Mouse (Mus musculus): Measurements from ENCODE around the gene Arhgap30. TPM values are rescaled to one million over a fixed set of nuclear protein-coding genes. Genes with fewer than 3 reads are reported as not detected.

The Arhgap30 gene
- polyA plus RNA-seq, 1 experiment from 2014 or later = 0.59 TPM

DNA sequence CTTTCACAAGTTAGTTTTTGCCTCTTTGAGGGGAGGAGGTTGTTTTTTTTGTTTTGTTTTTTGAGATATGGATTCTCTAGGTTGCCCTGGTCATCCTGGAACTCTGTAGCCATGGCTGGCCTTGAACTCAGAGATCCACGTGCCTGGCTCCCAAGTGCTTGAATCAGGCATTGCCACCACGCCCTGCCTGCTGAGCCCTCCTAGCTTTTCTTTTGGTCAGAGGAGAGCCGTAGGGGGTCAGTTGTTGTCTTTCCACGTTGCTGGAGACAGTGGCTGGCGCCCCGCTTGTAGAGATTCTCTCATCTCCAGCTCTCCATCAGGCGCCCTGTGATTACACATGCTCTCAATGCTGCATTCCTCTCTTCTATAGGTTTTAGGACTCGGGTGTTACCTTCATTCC, 24.9 kb downstream of the Arhgap30 start:
- H3K9ac ChIP-seq (ENCODE audit: low read depth, low read length) = no peak overlapping the region
- peaks cover 21% of the 10 kb centered on the region for H3K4me1 ChIP-seq (ENCODE audit: control insufficient read depth, insufficient read depth, low read length)
- no peak for ATAC-seq
- no peaks in the 10 kb centered on the region for H3K9me3 ChIP-seq (replicated peaks; ENCODE audit: control insufficient read depth, low read length, poor library complexity, severe bottlenecking)
- no peak overlapping the region for H3K4me3 ChIP-seq (ENCODE audit: low read depth, low read length)
- peak overlapping the region; percentile 69 for H3K4me2 ChIP-seq (ENCODE audit: low read length)
- peaks cover 20% of the 10 kb centered on the region for H3K36me3 ChIP-seq (ENCODE audit: control insufficient read depth, insufficient read depth, low read length)
- no peak overlapping the region for H3K27ac ChIP-seq (ENCODE audit: low read length)
- WGBS = 79% methylated on average over 8 of the region's 8 CpGs
- peaks cover 6% of the 10 kb centered on the region for H3K27me3 ChIP-seq (ENCODE audit: control insufficient read depth, insufficient read depth, low read depth, low read length)

DNA sequence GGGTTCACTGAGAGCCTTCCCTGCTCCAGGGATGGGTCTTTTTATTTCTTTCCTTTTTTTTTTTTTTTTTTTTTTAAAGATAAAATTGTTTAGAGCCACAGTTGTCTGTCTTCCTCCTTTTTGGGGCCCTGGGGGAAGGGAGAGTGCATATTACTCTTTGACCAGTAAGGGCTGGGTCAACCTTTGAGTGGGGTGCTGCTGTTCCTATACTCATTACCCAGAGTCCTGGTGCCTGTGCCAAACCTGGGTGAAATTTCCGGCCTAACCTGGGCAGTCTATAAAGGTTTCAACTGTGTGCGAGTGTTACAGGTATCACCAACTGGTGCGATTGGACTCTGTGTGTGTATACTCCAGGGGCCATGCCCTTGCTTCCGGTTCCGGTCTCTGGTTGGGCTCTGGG, 29.9 kb downstream of the Arhgap30 start, which contains the start of gene Tstd1:
Tstd1 (plus strand) TSS at position 213 of the 400 bp plus-strand sequence.
- peaks cover 32% of the 10 kb centered on the region for H3K36me3 ChIP-seq (ENCODE audit: control insufficient read depth, insufficient read depth, low read length)
- ATAC-seq = no peak
- H3K4me1 ChIP-seq (ENCODE audit: control insufficient read depth, insufficient read depth, low read length) = peaks cover 10% of the 10 kb centered on the region
- no peaks in the 10 kb centered on the region for H3K27me3 ChIP-seq (ENCODE audit: control insufficient read depth, insufficient read depth, low read depth, low read length)
- H3K9ac ChIP-seq (ENCODE audit: low read depth, low read length) = no peak within 1 kb of the TSS
- no peak within 1 kb of the TSS for H3K4me2 ChIP-seq (ENCODE audit: low read length)
- H3K9me3 ChIP-seq (replicated peaks; ENCODE audit: control insufficient read depth, low read length, poor library complexity, severe bottlenecking) = no peaks in the 10 kb centered on the region
- no peak within 1 kb of the TSS for H3K4me3 ChIP-seq (ENCODE audit: low read depth, low read length)
- 0 out of 2 replicates have a peak within 1 kb of the TSS, but pooled peaks have one; percentile 38 for H3K27ac ChIP-seq (ENCODE audit: low read length)
- 95% methylated on average over 5 of the region's 5 CpGs for WGBS

- 0 out of 2 replicates have a peak overlapping the region, but pooled peaks have one; percentile 38 for H3K27ac ChIP-seq (ENCODE audit: low read length)
- H3K9ac ChIP-seq (ENCODE audit: low read depth, low read length) = no peak overlapping the region
- peaks cover 32% of the 10 kb centered on the region for H3K36me3 ChIP-seq (ENCODE audit: control insufficient read depth, insufficient read depth, low read length)
- 23% methylated on average over 12 of the region's 12 CpGs for WGBS
- no peak overlapping the region for H3K4me3 ChIP-seq (ENCODE audit: low read depth, low read length)
- H3K4me1 ChIP-seq (ENCODE audit: control insufficient read depth, insufficient read depth, low read length) = peaks cover 2% of the 10 kb centered on the region; the same call in 1 of the 2 replicates
- no peaks in the 10 kb centered on the region for H3K9me3 ChIP-seq (replicated peaks; ENCODE audit: control insufficient read depth, low read length, poor library complexity, severe bottlenecking)
- peak; percentile 61 for ATAC-seq
- no peak overlapping the region for H3K4me2 ChIP-seq (ENCODE audit: low read length)
- H3K27me3 ChIP-seq (ENCODE audit: control insufficient read depth, insufficient read depth, low read depth, low read length) = no peaks in the 10 kb centered on the region
Measured at GRCm38 (mm10) chr1:171419291-171419882, 30.6 kb downstream of the Arhgap30 start.

- Histone ChIP-seq H3K4me1 (ENCODE audit: control insufficient read depth, insufficient read depth, low read length) (no peaks in the 10 kb centered on the region), H3K9ac (ENCODE audit: low read depth, low read length) (no peak overlapping the region), H3K4me3 (ENCODE audit: low read depth, low read length) (no peak overlapping the region), H3K9me3 (replicated peaks; ENCODE audit: control insufficient read depth, low read length, poor library complexity, severe bottlenecking) (no peaks in the 10 kb centered on the region), H3K4me2 (ENCODE audit: low read length) (no peak overlapping the region), H3K36me3 (ENCODE audit: control insufficient read depth, insufficient read depth, low read length) (peaks cover 32% of the 10 kb centered on the region), H3K27ac (ENCODE audit: low read length) (no peak overlapping the region), H3K27me3 (ENCODE audit: control insufficient read depth, insufficient read depth, low read depth, low read length) (no peaks in the 10 kb centered on the region)
- 48% methylated on average over 5 of the region's 5 CpGs for WGBS
- peak; percentile 19 for ATAC-seq
Measured at GRCm38 (mm10) chr1:171419905-171420304, 31.2 kb downstream of the Arhgap30 start.

GRCm38 (mm10) chr1:171422504-171423095, 33.8 kb downstream of the Arhgap30 start:
- 86% methylated on average over 8 of the region's 8 CpGs for WGBS
- Histone ChIP-seq H3K27me3 (ENCODE audit: control insufficient read depth, insufficient read depth, low read depth, low read length) (no peaks in the 10 kb centered on the region), H3K27ac (ENCODE audit: low read length) (no peak overlapping the region), H3K9me3 (replicated peaks; ENCODE audit: control insufficient read depth, low read length, poor library complexity, severe bottlenecking) (no peaks in the 10 kb centered on the region), H3K4me2 (ENCODE audit: low read length) (no peak overlapping the region), H3K36me3 (ENCODE audit: control insufficient read depth, insufficient read depth, low read length) (peaks cover 15% of the 10 kb centered on the region; the same call in 1 of the 2 replicates), H3K4me3 (ENCODE audit: low read depth, low read length) (no peak overlapping the region), H3K4me1 (ENCODE audit: control insufficient read depth, insufficient read depth, low read length) (no peaks in the 10 kb centered on the region), H3K9ac (ENCODE audit: low read depth, low read length) (no peak overlapping the region)
- ATAC-seq = no peak

GRCm38 (mm10) chr1:171424638-171425037, 35.9 kb downstream of the Arhgap30 start:
- Histone ChIP-seq H3K27me3 (ENCODE audit: control insufficient read depth, insufficient read depth, low read depth, low read length) (no peaks in the 10 kb centered on the region), H3K27ac (ENCODE audit: low read length) (no peak overlapping the region), H3K4me3 (ENCODE audit: low read depth, low read length) (no peak overlapping the region), H3K36me3 (ENCODE audit: control insufficient read depth, insufficient read depth, low read length) (0 out of 2 replicates have a peak, but pooled peaks cover 5% of the 10 kb centered on the region), H3K9me3 (replicated peaks; ENCODE audit: control insufficient read depth, low read length, poor library complexity, severe bottlenecking) (no peaks in the 10 kb centered on the region), H3K4me1 (ENCODE audit: control insufficient read depth, insufficient read depth, low read length) (no peaks in the 10 kb centered on the region), H3K9ac (ENCODE audit: low read depth, low read length) (no peak overlapping the region), H3K4me2 (ENCODE audit: low read length) (no peak overlapping the region)
- 80% methylated on average over 5 of the region's 5 CpGs for whole genome bisulfite sequencing
- ATAC-seq = no peak

- Histone ChIP-seq H3K4me2 (ENCODE audit: low read length) (no peak overlapping the region), H3K9ac (ENCODE audit: low read depth, low read length) (no peak overlapping the region), H3K9me3 (replicated peaks; ENCODE audit: control insufficient read depth, low read length, poor library complexity, severe bottlenecking) (no peaks in the 10 kb centered on the region), H3K27ac (ENCODE audit: low read length) (no peak overlapping the region), H3K27me3 (ENCODE audit: control insufficient read depth, insufficient read depth, low read depth, low read length) (no peaks in the 10 kb centered on the region), H3K4me1 (ENCODE audit: control insufficient read depth, insufficient read depth, low read length) (no peaks in the 10 kb centered on the region), H3K36me3 (ENCODE audit: control insufficient read depth, insufficient read depth, low read length) (0 out of 2 replicates have a peak, but pooled peaks cover under 1% of the 10 kb centered on the region), H3K4me3 (ENCODE audit: low read depth, low read length) (no peak overlapping the region)
- ATAC-seq = no peak
- 93% methylated on average over 4 of the region's 4 CpGs for WGBS
Measured at GRCm38 (mm10) chr1:171425126-171425525, 36.4 kb downstream of the Arhgap30 start.

GRCm38 (mm10) chr1:171432158-171432557, 43.4 kb downstream of the Arhgap30 start:
- H3K4me3 ChIP-seq (ENCODE audit: low read depth, low read length) = no peak overlapping the region
- H3K4me2 ChIP-seq (ENCODE audit: low read length) = no peak overlapping the region
- H3K27ac ChIP-seq (ENCODE audit: low read length) = no peak overlapping the region
- H3K36me3 ChIP-seq (ENCODE audit: control insufficient read depth, insufficient read depth, low read length) = no peaks in the 10 kb centered on the region
- WGBS = 88% methylated on average over 5 of the region's 5 CpGs
- no peak for ATAC-seq
- H3K9me3 ChIP-seq (replicated peaks; ENCODE audit: control insufficient read depth, low read length, poor library complexity, severe bottlenecking) = no peaks in the 10 kb centered on the region
- no peak overlapping the region for H3K9ac ChIP-seq (ENCODE audit: low read depth, low read length)
- peaks cover 9% of the 10 kb centered on the region for H3K27me3 ChIP-seq (ENCODE audit: control insufficient read depth, insufficient read depth, low read depth, low read length)
- H3K4me1 ChIP-seq (ENCODE audit: control insufficient read depth, insufficient read depth, low read length) = 0 out of 2 replicates have a peak, but pooled peaks cover under 1% of the 10 kb centered on the region

DNA sequence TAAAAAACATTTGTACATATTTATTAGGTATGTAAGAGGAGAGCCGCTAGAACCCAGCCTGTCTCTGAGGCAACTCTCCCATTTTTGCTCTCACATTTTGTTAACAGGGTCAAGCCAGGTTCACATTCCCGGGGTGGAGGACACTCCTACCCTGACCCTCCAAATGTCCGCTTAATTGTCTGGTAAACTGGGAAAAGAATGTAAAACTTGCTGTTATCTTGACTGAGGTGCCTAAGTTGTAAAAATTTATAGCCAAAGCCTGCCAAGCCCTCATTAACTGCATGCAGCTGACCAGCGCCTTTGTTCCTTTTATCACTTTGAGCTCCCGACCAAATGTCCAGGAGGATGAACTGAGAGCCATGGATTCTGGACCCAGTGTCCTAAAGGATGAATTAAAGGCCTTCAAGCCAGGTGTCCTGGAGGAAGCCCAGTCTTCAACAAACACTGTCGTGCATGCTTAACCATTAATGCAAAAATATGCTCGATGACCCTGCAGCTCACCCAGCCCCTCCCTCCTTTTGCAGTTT, 46.6 kb downstream of the Arhgap30 start:
- no peaks in the 10 kb centered on the region for H3K36me3 ChIP-seq (ENCODE audit: control insufficient read depth, insufficient read depth, low read length)
- WGBS = 74% methylated on average over 7 of the region's 7 CpGs
- no peaks in the 10 kb centered on the region for H3K9me3 ChIP-seq (replicated peaks; ENCODE audit: control insufficient read depth, low read length, poor library complexity, severe bottlenecking)
- no peak overlapping the region for H3K27ac ChIP-seq (ENCODE audit: low read length)
- ATAC-seq = no peak
- H3K27me3 ChIP-seq (ENCODE audit: control insufficient read depth, insufficient read depth, low read depth, low read length) = peaks cover 31% of the 10 kb centered on the region
- H3K4me2 ChIP-seq (ENCODE audit: low read length) = no peak overlapping the region
- no peak overlapping the region for H3K4me3 ChIP-seq (ENCODE audit: low read depth, low read length)
- no peak overlapping the region for H3K9ac ChIP-seq (ENCODE audit: low read depth, low read length)
- H3K4me1 ChIP-seq (ENCODE audit: control insufficient read depth, insufficient read depth, low read length) = 0 out of 2 replicates have a peak, but pooled peaks cover 3% of the 10 kb centered on the region

Measured in midbrain, embryonic 16.5 days (tissue).